Mouse (Mus musculus) thymus, postnatal 0 days (tissue): ENCODE measurements around the gene Col6a3. TPM values are rescaled to one million over a fixed set of nuclear protein-coding genes. Genes with fewer than 3 reads are reported as not detected.

Experiments used
- DNase-seq: peaks from one replicate; pipeline ENCODE4 v3.0.0-alpha.2; 2015; ENCODE audit warnings: low spot score
- polyA plus RNA-seq: library from polyadenylated mRNA; unstranded; fragments of >200 nt; fragmentation: Nextera tagmentation; extraction: Ambion mirVana; gene quantifications from 2 replicates; pipeline ENCODE4 v1.2.1, GENCODE M21; 2015

Gene Col6a3
- polyA plus RNA-seq, 1 experiment from 2014 or later, result 5.6 TPM

- DNase-seq, result no peak
Observed at GRCm38 (mm10) chr1:90729466-90729865, 114.3 kb downstream of the Col6a3 start.

DNA sequence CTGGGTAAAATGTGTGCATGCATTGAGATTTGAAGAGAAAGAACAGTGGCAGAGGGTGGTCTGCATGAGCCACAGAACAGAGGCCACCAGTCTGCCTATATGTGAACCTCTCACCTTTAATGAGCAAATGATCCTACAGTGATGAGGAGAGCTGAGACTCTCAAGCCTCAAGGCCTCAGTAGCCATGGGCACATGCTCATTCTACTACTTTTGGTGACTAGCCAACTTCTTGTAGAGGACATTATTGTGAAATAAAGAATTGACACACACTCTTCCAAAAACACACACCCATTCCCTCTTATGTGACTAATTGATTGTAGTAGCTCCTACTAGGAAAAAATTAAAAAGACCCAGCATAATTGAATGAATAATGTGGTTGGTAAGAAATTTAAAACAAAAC, 120.0 kb downstream of the Col6a3 start:
- no peak for DNase-seq

DNA sequence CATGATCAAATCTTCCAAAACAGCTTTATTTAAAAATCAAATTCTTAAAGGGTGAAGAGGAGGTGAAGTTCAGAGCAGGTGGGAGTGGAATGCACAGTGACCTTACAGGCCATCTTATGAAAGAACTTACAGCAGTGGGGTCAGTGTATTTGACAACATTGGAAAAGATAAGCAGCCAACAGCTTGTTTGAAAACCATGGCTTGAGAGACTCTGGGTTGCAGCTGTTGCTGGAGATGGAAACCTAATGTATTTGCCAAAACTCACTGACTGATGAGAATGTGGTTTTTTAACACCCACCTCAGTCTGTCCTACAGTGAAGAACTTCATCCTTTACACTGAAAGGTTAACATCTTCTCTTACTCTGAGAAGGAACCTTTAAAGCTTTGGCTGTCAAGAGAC, 120.4 kb downstream of the Col6a3 start:
- no peak for DNase-seq

DNA sequence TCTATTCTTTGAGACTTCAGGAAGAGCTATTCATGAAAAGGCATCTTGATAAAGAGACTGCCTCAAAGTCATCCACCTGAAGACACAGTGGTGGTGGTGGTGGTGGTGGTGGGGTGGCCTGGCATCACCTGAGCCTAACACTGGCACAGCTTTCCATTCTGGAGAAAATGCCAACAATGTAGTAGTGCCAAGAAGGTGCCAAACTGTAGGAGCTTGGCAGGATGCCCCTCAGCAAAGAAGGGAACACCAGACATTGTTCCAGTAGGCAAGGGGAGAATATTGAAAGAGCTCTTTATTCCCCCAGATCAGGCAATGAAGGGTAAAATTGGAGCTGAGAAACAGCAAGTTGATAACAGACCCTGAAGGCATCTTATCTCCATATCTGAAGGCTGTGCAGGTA, 121.8 kb downstream of the Col6a3 start:
- no peak for DNase-seq

DNA sequence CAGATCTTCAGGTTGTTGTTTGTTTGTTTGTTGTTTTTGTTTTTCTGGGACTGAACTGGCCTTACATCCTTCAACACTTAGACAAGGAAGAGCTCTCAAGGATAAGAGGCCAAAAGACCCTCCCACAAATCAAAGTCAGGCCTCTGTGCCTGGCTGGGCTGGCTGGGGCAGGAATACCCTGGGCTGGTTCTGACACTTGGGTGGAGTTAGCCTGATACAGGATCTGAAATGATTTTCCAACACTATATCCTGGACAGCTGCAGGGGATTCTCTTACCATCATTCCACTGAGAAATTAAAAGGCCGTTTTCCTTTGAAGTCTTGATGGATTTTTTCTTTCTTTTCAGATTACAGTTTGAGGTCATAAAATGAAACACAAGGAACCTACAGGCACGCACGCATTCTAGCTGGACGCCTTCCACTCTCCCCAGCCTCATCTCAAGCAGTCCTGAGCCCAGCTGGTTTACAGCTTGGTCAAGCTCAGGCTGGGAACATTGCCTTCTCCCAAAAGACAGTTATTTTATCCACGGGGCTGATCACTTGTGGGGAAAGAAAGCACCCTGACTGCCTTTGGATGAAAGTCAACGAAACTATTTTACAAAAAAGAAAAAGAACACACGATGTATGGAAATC, 123.0 kb downstream of the Col6a3 start:
- no peak for DNase-seq

DNA sequence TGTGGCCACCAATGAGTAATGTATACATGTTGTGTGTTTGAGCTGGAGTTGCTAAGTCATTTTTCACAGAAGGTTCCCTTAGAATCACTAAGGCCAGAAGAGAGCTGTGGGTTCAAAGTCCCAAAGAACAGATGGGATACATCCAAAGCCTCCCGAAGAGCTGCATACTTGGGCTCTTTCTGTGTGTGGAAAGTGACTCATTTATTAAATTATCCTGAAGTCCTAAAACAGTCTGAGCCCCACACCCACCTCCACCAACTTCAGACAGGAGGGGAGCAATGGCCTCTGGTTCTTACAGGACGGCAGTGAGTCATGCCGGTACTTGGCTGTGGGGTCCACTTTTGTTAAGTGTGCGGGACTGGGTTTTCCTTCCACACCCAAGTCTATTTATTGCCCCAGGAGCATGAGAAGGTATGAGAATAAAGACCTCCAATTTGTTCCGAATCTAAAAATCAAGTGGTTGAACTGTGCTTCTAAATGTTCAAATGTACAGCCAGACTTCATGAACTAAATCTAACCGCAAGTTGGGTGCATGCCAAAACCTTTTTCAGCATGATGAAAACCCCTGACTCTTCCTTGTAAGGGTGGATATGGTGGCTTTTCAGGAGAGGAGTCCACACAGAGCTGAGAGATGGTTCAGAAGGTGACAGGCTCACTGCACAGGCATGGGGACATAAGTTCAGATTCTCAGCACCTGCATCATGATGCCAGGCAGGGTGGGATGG, 124.8 kb downstream of the Col6a3 start:
- DNase-seq, result no peak

- DNase-seq, result no peak
Observed at GRCm38 (mm10) chr1:90716258-90716657, 127.5 kb downstream of the Col6a3 start.

Other genes with a start within 250 kb of the Col6a3 start
- gene Cops8, start 241.0 kb downstream of the Col6a3 start, polyA plus RNA-seq, result 96.4 and 106 TPM in 2 replicates
- 0.45 and 0.55 TPM in 2 replicates for gene Mlph, start 71.1 kb upstream of the Col6a3 start, polyA plus RNA-seq
- not detected in 2 replicates for gene Prlh, start 109.1 kb upstream of the Col6a3 start, polyA plus RNA-seq
- 0.94 and 1.1 TPM in 2 replicates for gene Rab17, start 125.7 kb upstream of the Col6a3 start, polyA plus RNA-seq
- 59.8 and 61.1 TPM in 2 replicates for gene Lrrfip1, start 154.8 kb upstream of the Col6a3 start, polyA plus RNA-seq